Mouse (Mus musculus) midbrain, postnatal 0 days (tissue): ENCODE data around the gene Zdhhc11. TPM values are rescaled to one million over a fixed set of nuclear protein-coding genes. Genes with fewer than 3 reads are reported as not detected.

Experiments
- ATAC-seq: fragments of 200-750 bp; cut with Nextera tagmentation; 2 replicates; pipeline ENCODE4 v1.8.0; 2017; ENCODE audit warnings: moderate number of reproducible peaks, mild to moderate bottlenecking, moderate TSS enrichment, moderate library complexity; ENCODE audit not compliant: low FRiP score
- DNase-seq: peaks from one replicate; pipeline ENCODE4 v3.0.0-alpha.2; 2015; ENCODE audit warnings: low spot score
- H3K27ac ChIP-seq: fragments of 300-500 bp; sonication (generic); 2 replicates; pipeline ENCODE4 v1.5.1; 2014; ENCODE audit warnings: low read depth, mild to moderate bottlenecking, low read length, mixed read lengths
- H3K27me3 ChIP-seq: fragments of 300-500 bp; sonication (generic); 2 replicates; pipeline ENCODE4 v1.6.1; 2014; ENCODE audit warnings: low read length, control low read depth, mixed read lengths; ENCODE audit not compliant: insufficient read depth
- H3K36me3 ChIP-seq: fragments of 300-500 bp; sonication (generic); 2 replicates; pipeline ENCODE4 v1.6.1; 2014; ENCODE audit warnings: low read length, control low read depth, mixed read lengths; ENCODE audit not compliant: insufficient read depth
- H3K4me1 ChIP-seq: fragments of 300-500 bp; sonication (generic); 2 replicates; pipeline ENCODE4 v1.6.1; 2014; ENCODE audit warnings: mild to moderate bottlenecking, control low read depth, antibody characterized with exemption, low read length, mixed read lengths; ENCODE audit not compliant: insufficient read depth
- H3K4me2 ChIP-seq: fragments of 300-500 bp; sonication (generic); 2 replicates; pipeline ENCODE4 v1.6.1; 2014; ENCODE audit warnings: low read depth, mild to moderate bottlenecking, low read length, mixed read lengths; ENCODE audit not compliant: poor library complexity, severe bottlenecking
- H3K4me3 ChIP-seq: fragments of 300-500 bp; sonication (generic); 2 replicates; pipeline ENCODE4 v1.5.1; 2014; ENCODE audit warnings: low read depth, mild to moderate bottlenecking, low read length, moderate library complexity
- H3K9ac ChIP-seq: fragments of 300-500 bp; sonication (generic); replicated peaks from 2 replicates; pipeline ENCODE4 v1.6.1; 2014; ENCODE audit warnings: mild to moderate bottlenecking, low read length, moderate library complexity, mixed read lengths; ENCODE audit not compliant: poor library complexity, severe bottlenecking
- H3K9me3 ChIP-seq: fragments of 300-500 bp; sonication (generic); 2 replicates; pipeline ENCODE4 v1.6.1; 2016; ENCODE audit warnings: low read length, control low read depth
- CTCF ChIP-seq: IDR thresholded peaks from 2 replicates; pipeline ENCODE4 v1.5.1; 2016; ENCODE audit warnings: antibody characterized with exemption, mild to moderate bottlenecking
- WGBS: fragments of 180-500 bp; shearing (Covaris S2); extraction: QIAGEN DNeasy Blood & Tissue Kit; methylation state at CpG from one replicate; pipeline ENCODE4 v1.1.7; 2014; 5-methylcytosine and 5-hydroxymethylcytosine counted together
- polyA plus RNA-seq: library from polyadenylated mRNA; unstranded; fragments of >200 nt; fragmentation: Nextera tagmentation; extraction: Ambion mirVana; gene quantifications from 2 replicates; pipeline ENCODE4 v1.2.1, GENCODE M21; 2015
- total RNA-seq: library from RNA; depleted of rRNA; stranded (reverse); fragments of >200 nt; gene quantifications from 2 replicates; pipeline ENCODE4 v1.2.3, GENCODE M21; 2014; rRNA removed

The Zdhhc11 gene
- total RNA-seq (not detected in 2 replicates), polyA plus RNA-seq (not detected in 2 replicates)

GRCm38 (mm10) chr13:73963551-73963950 is at the start of gene Zdhhc11:
Zdhhc11 (plus strand) TSS chr13:73963851.
- no peaks in the 10 kb centered on the region for H3K27me3 ChIP-seq
- DNase-seq = no peak
- no peak within 1 kb of the TSS for H3K9ac ChIP-seq
- no peak within 1 kb of the TSS for H3K27ac ChIP-seq
- no peak within 1 kb of the TSS for H3K4me2 ChIP-seq
- ATAC-seq = no peak
- no peak within 1 kb of the TSS for H3K4me3 ChIP-seq
- WGBS = 86% methylated on average over 5 of the region's 5 CpGs
- no peaks in the 10 kb centered on the region for H3K9me3 ChIP-seq
- H3K4me1 ChIP-seq = no peaks in the 10 kb centered on the region
- peaks cover 36% of the 10 kb centered on the region for H3K36me3 ChIP-seq
- TF ChIP-seq CTCF = no peak

GRCm38 (mm10) chr13:73932201-73932600 is 31.4 kb upstream of the Zdhhc11 start:
- WGBS = 92% methylated on average over 10 of the region's 10 CpGs

GRCm38 (mm10) chr13:73936938-73937320 is 26.7 kb upstream of the Zdhhc11 start:
- peaks cover 15% of the 10 kb centered on the region for H3K36me3 ChIP-seq
- H3K9ac ChIP-seq = peak overlapping the region; percentile 30
- H3K27me3 ChIP-seq = no peaks in the 10 kb centered on the region
- TF ChIP-seq CTCF = no peak
- no peak for ATAC-seq
- H3K9me3 ChIP-seq = no peaks in the 10 kb centered on the region
- H3K4me2 ChIP-seq = peak overlapping the region; percentile 83
- 14% methylated on average over 5 of the region's 5 CpGs for WGBS
- DNase-seq = no peak
- peak overlapping the region; percentile 70 for H3K4me3 ChIP-seq
- H3K27ac ChIP-seq = no peak overlapping the region
- no peaks in the 10 kb centered on the region; the same call in 1 of the 2 replicates for H3K4me1 ChIP-seq

More at GRCm38 (mm10) chr13:73932201-73932600, 31.4 kb upstream of the Zdhhc11 start:
- Histone ChIP-seq H3K36me3 (peaks cover 13% of the 10 kb centered on the region), H3K27ac (no peak overlapping the region), H3K9ac (no peak overlapping the region), H3K4me2 (no peak overlapping the region), H3K4me3 (no peak overlapping the region), H3K27me3 (no peaks in the 10 kb centered on the region), H3K4me1 (no peaks in the 10 kb centered on the region; the same call in 1 of the 2 replicates), H3K9me3 (no peaks in the 10 kb centered on the region)
- no peak for DNase-seq
- TF ChIP-seq CTCF = no peak
- no peak for ATAC-seq

GRCm38 (mm10) chr13:73937321-73938176 is 26.1 kb upstream of the Zdhhc11 start, which contains the start of the genes Trip13 and Brd9:
Trip13 (minus strand) TSS chr13:73937784.
Brd9 (plus strand) TSS chr13:73937811.
- under 1% methylated on average over 78 of the region's 82 CpGs for WGBS
- no peaks in the 10 kb centered on the region for H3K9me3 ChIP-seq
- H3K4me2 ChIP-seq = peak within 1 kb of the TSS; percentile 83
- no peaks in the 10 kb centered on the region for H3K27me3 ChIP-seq
- DNase-seq (peak; percentile 91), ATAC-seq (peak; percentile 97)
- H3K27ac ChIP-seq = peak within 1 kb of the TSS; percentile 85
- peak within 1 kb of the TSS; percentile 70 for H3K4me3 ChIP-seq
- peak within 1 kb of the TSS; percentile 87 for H3K9ac ChIP-seq
- peaks cover 21% of the 10 kb centered on the region for H3K36me3 ChIP-seq
- H3K4me1 ChIP-seq = no peaks in the 10 kb centered on the region; the same call in 1 of the 2 replicates
- peak; percentile 15; the same call in 1 of the 2 replicates for TF ChIP-seq CTCF

GRCm38 (mm10) chr13:73938177-73938560 is 25.5 kb upstream of the Zdhhc11 start:
- Histone ChIP-seq H3K9ac (peak overlapping the region; percentile 87), H3K27me3 (no peaks in the 10 kb centered on the region), H3K9me3 (no peaks in the 10 kb centered on the region), H3K27ac (peak overlapping the region; percentile 85), H3K4me1 (no peaks in the 10 kb centered on the region; the same call in 1 of the 2 replicates), H3K36me3 (peaks cover 27% of the 10 kb centered on the region), H3K4me3 (peak overlapping the region; percentile 70), H3K4me2 (peak overlapping the region; percentile 83)
- ATAC-seq (peak; percentile 45; the same call in 1 of the 2 replicates), DNase-seq (peak; percentile 14)
- no peak for TF ChIP-seq CTCF
- 41% methylated on average over 13 of the region's 13 CpGs for WGBS

- Histone ChIP-seq H3K36me3 (peaks cover 36% of the 10 kb centered on the region), H3K9ac (no peak overlapping the region), H3K4me2 (no peak overlapping the region), H3K4me1 (no peaks in the 10 kb centered on the region; the same call in 1 of the 2 replicates), H3K27ac (no peak overlapping the region), H3K4me3 (no peak overlapping the region), H3K27me3 (no peaks in the 10 kb centered on the region), H3K9me3 (no peaks in the 10 kb centered on the region)
- ATAC-seq (no peak), DNase-seq (no peak)
- TF ChIP-seq CTCF = no peak
- 98% methylated on average over 5 of the region's 5 CpGs for WGBS
Measured at GRCm38 (mm10) chr13:73939101-73939500, 24.6 kb upstream of the Zdhhc11 start.
